Mouse (Mus musculus) neural tube, embryonic 10.5 days (tissue): ENCODE measurements around the gene Mogat1.
"Not testable (repeated sequence)": the region's sequence is repeated elsewhere in the genome, so short reads cannot be mapped to it uniquely, and the experiment has no call there.

ENCODE experiments used
- DNase-seq: peaks from one replicate; pipeline ENCODE4 v3.0.0-alpha.2; 2017; ENCODE audit warnings: low spot score; ENCODE audit errors: extremely low spot score

Mogat1 gene

DNA sequence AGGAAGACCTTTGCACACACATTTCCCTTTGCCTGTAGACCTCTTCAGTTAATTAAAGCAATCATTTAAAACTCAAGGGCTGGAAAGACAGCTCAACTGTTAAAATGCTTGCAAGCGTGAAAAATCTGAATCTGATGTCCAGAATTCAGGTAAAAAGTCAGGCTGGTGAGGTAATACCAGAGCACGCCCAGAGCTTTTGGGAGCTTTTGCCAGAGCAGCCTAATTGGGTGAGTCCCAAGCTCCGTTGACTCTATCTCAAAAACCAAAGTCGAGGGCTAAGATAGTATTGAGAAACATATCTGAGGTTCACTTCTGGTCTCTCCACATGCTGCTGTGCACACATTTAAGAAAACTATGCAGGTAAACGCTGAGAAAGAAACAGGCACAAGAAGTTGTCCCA lies at the start of gene Mogat1:
Gene Mogat1 (plus strand): TSS at position 130 of the 400 bp plus-strand sequence.
- DNase-seq = no peak

DNA sequence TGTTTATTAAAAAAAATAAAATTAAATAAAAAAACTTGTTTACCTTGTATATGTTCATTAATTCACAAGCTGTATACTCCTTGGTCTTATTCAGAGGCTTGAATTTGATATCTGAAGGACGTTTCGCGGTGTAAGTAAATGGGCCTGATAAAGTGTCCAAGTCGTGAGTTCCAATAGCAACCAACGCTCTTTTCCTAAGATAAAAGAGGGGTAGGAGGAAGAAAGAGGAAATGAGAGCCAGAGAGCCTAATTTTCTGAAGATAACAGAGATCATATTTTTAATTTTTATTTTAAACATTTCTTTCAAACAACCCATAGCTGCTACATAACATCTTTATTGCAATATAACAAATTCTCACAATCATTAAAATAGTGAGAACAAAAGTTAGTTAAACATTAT lies 38.4 kb upstream of the Mogat1 start:
- DNase-seq = no peak

DNA sequence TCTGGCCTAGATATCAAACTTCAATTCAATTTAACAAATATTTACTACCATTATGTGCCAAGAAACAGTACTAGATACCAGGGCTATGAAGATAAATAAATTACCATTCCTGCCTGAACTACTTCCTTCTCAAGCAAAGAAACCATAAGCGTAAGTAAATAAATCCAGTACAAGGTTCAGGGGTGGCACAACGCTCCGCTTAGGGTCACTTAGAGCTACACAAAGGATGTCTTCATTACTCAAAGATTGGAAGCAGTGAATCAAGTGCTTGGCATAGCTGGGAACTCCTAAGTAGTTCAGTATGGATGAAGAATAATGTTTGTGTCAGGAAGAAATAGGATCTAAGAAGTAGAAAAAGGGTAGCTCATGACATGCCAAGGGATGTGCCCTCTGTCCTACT lies 27.4 kb upstream of the Mogat1 start:
- no peak for DNase-seq

DNA sequence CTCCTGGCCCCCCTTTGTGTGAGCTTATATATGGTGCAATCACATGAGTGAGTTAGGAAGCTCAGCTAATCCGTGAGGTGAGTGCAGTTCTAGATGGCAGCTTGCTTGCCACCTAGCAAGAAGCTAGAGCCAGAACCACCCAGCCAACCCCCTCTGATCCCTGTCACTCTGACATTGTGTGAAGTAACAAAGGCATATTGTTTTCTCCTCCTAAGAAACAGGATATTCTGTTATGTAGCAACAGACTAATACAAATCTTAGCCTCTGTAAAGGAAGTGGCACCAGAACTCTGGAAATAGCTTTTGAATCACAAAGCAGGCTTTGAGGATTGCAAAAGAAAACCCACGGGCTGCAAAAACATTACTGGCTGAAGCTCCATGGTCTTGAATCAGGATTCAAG lies 26.4 kb upstream of the Mogat1 start:
- no peak for DNase-seq

DNA sequence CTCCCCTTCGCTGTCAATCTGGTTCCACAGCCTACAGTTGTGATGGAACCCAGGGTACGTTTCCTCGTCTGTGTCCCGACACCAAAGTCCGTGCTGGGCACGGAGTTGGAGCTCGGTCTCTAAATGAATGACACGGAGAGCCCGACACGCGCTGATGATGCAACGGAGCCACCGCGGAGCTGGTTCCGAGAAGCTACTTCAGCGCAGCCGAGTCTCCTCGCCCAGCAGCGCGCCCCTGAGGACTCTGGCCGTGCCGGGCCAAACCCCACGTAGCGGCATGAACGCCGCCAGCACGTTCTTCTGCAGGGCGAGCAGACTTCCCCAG lies 22.4 kb upstream of the Mogat1 start:
- DNase-seq = no peak

GRCm38 (mm10) chr1:78488752-78489492 lies 21.9 kb upstream of the Mogat1 start, which contains the start of gene Farsb:
TSS of gene Farsb (minus strand) at chr1:78488897.
- DNase-seq = peak; percentile 90

DNA sequence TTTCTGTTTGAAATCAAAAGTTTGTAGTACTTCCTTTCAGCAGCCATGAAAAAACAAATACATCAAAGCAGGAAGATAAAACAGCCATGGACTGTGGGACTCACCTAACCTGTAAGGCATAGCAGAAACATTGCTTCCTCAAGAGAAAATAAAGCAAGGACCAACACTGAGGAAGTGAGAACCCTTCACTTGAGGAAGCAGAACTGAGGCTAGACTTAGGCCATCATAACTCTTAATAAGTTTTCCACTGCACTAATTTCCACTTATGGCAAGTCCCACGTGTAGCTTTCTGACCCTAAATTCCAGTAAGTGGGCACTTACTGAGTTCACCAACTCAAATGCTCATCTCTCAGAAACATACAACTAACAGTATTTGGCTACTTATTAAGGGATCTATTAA lies 20.6 kb upstream of the Mogat1 start:
- DNase-seq = no peak

DNA sequence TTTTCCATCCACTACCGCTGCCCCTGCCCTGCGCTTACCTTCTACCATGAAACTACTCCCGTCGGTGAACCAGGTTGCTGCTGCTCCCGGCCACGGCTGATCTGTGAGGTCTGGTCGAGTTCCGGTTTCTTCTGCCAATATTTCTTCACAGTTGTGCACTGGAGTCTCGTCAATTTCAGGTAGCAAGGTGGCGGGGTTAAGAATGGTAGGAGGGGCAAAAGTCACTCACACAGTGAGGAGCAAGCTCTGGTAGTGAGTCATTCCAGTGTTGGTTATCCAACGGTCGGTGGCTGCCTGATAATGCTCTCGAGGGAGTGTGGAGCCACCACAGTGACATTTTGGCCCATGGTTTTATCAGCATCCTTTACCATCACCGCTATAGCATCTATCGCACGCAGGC lies 9.8 kb upstream of the Mogat1 start:
- no peak for DNase-seq

- DNase-seq = not testable (repeated sequence)
Observed at GRCm38 (mm10) chr1:78501856-78502255, 8.9 kb upstream of the Mogat1 start.

DNA sequence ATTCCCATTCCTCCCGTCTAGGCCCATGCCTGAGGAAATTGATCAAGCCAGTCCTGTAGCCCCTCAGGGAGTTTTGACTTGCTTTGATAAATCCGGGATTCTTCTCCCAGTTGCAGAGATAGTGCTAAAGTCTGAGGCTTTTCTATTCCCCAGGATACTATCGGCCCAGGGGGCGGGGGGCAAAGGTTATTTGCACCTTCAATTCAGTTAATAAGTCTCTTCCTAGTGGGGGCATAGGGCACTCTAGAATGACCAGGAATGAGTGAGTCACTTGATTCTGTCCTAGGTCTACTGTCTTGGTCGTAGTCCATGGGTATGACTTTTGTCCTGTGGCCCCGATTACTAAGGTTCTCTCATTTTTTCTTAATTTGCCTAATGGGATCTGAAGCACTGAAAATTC lies 8.3 kb upstream of the Mogat1 start:
- DNase-seq = no peak

GRCm38 (mm10) chr1:78507137-78507536 lies 3.7 kb upstream of the Mogat1 start:
- no peak for DNase-seq

GRCm38 (mm10) chr1:78511621-78512160 lies 900 bp downstream of the Mogat1 start, which contains the start of gene BC035947:
TSS of gene BC035947 (minus strand) at chr1:78512158.
- DNase-seq = peak; percentile 46

- DNase-seq = no peak
Observed at GRCm38 (mm10) chr1:78512756-78513155, 2.0 kb downstream of the Mogat1 start.

- DNase-seq = no peak
Observed at GRCm38 (mm10) chr1:78518907-78519306, 8.1 kb downstream of the Mogat1 start.

GRCm38 (mm10) chr1:78525189-78525886 lies 14.5 kb downstream of the Mogat1 start:
- DNase-seq = peak; percentile 49

DNA sequence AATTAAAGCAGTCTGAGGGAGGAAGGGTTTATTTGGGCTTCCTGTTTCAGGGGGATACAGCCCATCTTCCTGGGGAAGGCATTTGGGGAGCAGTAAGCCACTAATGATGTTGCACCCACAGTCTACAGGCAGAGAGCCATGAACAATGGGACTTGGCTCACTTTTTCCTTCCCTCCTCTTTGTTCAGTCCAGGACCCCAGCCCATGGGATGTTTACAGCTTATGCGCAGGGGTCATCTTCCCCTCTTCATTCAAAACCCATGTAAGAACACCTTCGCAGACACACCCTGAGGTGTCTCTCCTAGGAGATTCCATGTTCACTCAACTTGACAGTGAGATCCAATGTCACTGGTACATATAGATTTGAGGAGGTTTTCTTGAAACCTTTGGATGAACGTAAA lies 17.6 kb downstream of the Mogat1 start:
- no peak for DNase-seq

DNA sequence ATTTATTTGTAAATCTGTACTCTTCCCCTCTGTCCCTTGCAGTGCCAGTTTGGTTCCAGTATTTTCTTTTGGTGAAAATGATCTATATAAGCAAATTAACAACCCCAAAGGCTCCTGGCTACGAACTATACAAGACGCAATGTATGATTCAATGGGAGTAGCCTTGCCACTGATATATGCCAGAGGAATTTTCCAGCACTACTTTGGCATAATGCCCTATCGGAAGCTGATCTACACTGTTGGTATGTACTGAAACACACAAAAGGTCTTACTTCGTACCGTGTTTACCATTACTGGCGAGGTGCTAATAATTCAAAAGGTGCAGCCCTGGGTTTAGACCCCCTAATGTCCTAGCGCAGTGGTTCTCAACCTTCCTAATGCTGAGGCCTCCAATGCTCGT lies 18.2 kb downstream of the Mogat1 start:
- no peak for DNase-seq

DNA sequence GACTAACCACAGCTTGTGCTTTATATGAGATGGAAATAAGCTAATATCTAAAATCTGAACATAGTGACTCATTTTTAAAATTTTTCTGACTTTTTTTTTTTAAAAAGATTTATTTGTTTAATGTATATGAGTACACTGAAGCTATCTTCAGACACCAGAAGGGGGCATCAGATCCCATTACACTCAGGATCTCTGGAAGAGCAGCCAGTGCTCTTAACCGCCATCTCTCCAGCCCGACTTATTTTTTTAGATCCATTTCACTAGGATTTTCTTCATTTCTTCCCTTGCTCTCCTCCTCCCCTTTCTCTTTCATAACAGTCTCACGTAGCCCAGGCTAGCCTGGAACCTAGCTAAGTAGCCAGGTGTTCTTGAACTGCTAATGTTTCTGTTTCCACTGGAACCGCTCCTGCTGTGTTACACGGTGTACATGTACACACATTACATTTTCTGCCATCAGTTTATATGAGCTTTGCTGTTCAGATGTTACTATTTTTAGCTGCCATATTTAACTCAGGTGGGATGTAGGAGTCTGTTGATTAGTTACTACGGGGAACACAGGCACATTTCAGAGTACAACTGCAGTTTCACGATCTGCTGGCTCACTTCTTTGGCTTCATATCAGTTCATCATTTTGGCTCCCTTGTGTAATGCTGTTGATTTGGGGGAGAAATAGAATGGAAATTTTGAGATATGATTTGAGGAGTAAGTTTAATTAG lies 19.9 kb downstream of the Mogat1 start:
- DNase-seq = no peak

- no peak for DNase-seq
Observed at GRCm38 (mm10) chr1:78532184-78532800, 21.5 kb downstream of the Mogat1 start.

GRCm38 (mm10) chr1:78534428-78535150 lies 23.8 kb downstream of the Mogat1 start:
- no peak for DNase-seq
